Mouse (Mus musculus): ENCODE results near the gene Pla2g2d. TPM values are rescaled to one million over a fixed set of nuclear protein-coding genes. Genes with fewer than 3 reads are reported as not detected.

Pla2g2d gene
- polyA plus RNA-seq (2014; fragmentation: Illumina TruSeq; extraction: RNeasy Lipid Tissue Mini Kit (QIAGEN cat#74804); ENCODE audit: low read depth, low replicate concordance): 3.4 TPM

GRCm38 (mm10) chr4:138775435-138775834 is at the start of gene Pla2g2d:
Gene Pla2g2d (plus strand): TSS chr4:138775735.

GRCm38 (mm10) chr4:138737031-138737430 is 38.5 kb upstream of the Pla2g2d start, which contains the start of gene Ubxn10:
Gene Ubxn10 (minus strand): TSS chr4:138737167.

GRCm38 (mm10) chr4:138757416-138757815 is 18.1 kb upstream of the Pla2g2d start, which contains the start of gene Pla2g2f:
Gene Pla2g2f (minus strand): TSS chr4:138757626.

Other genes starting within 250 kb of the Pla2g2d start
- 0.25 TPM for gene Vwa5b1, start 139.9 kb upstream of the Pla2g2d start, polyA plus RNA-seq (2014; fragmentation: Illumina TruSeq; extraction: RNeasy Lipid Tissue Mini Kit (QIAGEN cat#74804); ENCODE audit: low read depth, low replicate concordance)
- 0.47 TPM for gene Pla2g2c, start 50.9 kb upstream of the Pla2g2d start, polyA plus RNA-seq (2014; fragmentation: Illumina TruSeq; extraction: RNeasy Lipid Tissue Mini Kit (QIAGEN cat#74804); ENCODE audit: low read depth, low replicate concordance)
- 2.7 TPM for gene Ubxn10, start 38.6 kb upstream of the Pla2g2d start, polyA plus RNA-seq (2014; fragmentation: Illumina TruSeq; extraction: RNeasy Lipid Tissue Mini Kit (QIAGEN cat#74804); ENCODE audit: low read depth, low replicate concordance)
- gene Pla2g2f, start 18.1 kb upstream of the Pla2g2d start, polyA plus RNA-seq (2014; fragmentation: Illumina TruSeq; extraction: RNeasy Lipid Tissue Mini Kit (QIAGEN cat#74804); ENCODE audit: low read depth, low replicate concordance): 4.2 TPM
- gene Pla2g5, start 87.7 kb downstream of the Pla2g2d start, polyA plus RNA-seq (2014; fragmentation: Illumina TruSeq; extraction: RNeasy Lipid Tissue Mini Kit (QIAGEN cat#74804); ENCODE audit: low read depth, low replicate concordance): 12.1 TPM
- not detected for gene Gm13030, start 98.2 kb downstream of the Pla2g2d start, polyA plus RNA-seq (2014; fragmentation: Illumina TruSeq; extraction: RNeasy Lipid Tissue Mini Kit (QIAGEN cat#74804); ENCODE audit: low read depth, low replicate concordance)
- not detected for gene Pla2g2e, start 102.2 kb downstream of the Pla2g2d start, polyA plus RNA-seq (2014; fragmentation: Illumina TruSeq; extraction: RNeasy Lipid Tissue Mini Kit (QIAGEN cat#74804); ENCODE audit: low read depth, low replicate concordance)
- 3.4 TPM for gene Otud3, start 138.2 kb downstream of the Pla2g2d start, polyA plus RNA-seq (2014; fragmentation: Illumina TruSeq; extraction: RNeasy Lipid Tissue Mini Kit (QIAGEN cat#74804); ENCODE audit: low read depth, low replicate concordance)
- 10.6 TPM for gene Rnf186, start 191.4 kb downstream of the Pla2g2d start, polyA plus RNA-seq (2014; fragmentation: Illumina TruSeq; extraction: RNeasy Lipid Tissue Mini Kit (QIAGEN cat#74804); ENCODE audit: low read depth, low replicate concordance)
- 8.0 TPM for gene Tmco4, start 197.2 kb downstream of the Pla2g2d start, polyA plus RNA-seq (2014; fragmentation: Illumina TruSeq; extraction: RNeasy Lipid Tissue Mini Kit (QIAGEN cat#74804); ENCODE audit: low read depth, low replicate concordance)

Data from sigmoid colon, adult 10 weeks (tissue).